Mouse (Mus musculus) limb, embryonic 10.5 days (tissue): Measurements from ENCODE around the gene Dnase2b. TPM values are rescaled to one million over a fixed set of nuclear protein-coding genes. Genes with fewer than 3 reads are reported as not detected.

Experiments
- DNase-seq: peaks from one replicate; pipeline ENCODE4 v3.0.0-alpha.2; 2017; ENCODE audit warnings: low spot score
- H3K27ac ChIP-seq: fragments of 300-500 bp; sonication (generic); 2 replicates; pipeline ENCODE4 v1.5.1; 2016; ENCODE audit warnings: mild to moderate bottlenecking
- H3K27me3 ChIP-seq: fragments of 300-500 bp; sonication (generic); 2 replicates; pipeline ENCODE4 v1.6.1; 2016; ENCODE audit warnings: low read depth, mild to moderate bottlenecking; ENCODE audit not compliant: poor library complexity, severe bottlenecking
- H3K36me3 ChIP-seq: fragments of 300-500 bp; sonication (generic); 2 replicates; pipeline ENCODE4 v1.6.1; 2016; ENCODE audit warnings: mild to moderate bottlenecking, moderate library complexity
- H3K4me1 ChIP-seq: fragments of 300-500 bp; sonication (generic); 2 replicates; pipeline ENCODE4 v1.6.1; 2016
- H3K4me3 ChIP-seq: fragments of 300-500 bp; sonication (generic); 2 replicates; pipeline ENCODE4 v1.5.1; 2016; ENCODE audit warnings: mild to moderate bottlenecking, moderate library complexity
- H3K9me3 ChIP-seq: fragments of 300-500 bp; sonication (generic); replicated peaks from 2 replicates; pipeline ENCODE4 v1.6.1; 2016; ENCODE audit warnings: mild to moderate bottlenecking
- WGBS: fragments of 180-500 bp; shearing (Covaris S2); methylation state at CpG from one replicate; pipeline ENCODE4 v1.1.7; 2016; 5-methylcytosine and 5-hydroxymethylcytosine counted together
- polyA plus RNA-seq: library from polyadenylated mRNA; unstranded; fragments of >200 nt; fragmentation: Nextera tagmentation; extraction: Ambion mirVana; gene quantifications from 2 replicates; pipeline ENCODE4 v1.2.1, GENCODE M21; 2016

The Dnase2b gene
- polyA plus RNA-seq, 1 experiment from 2014 or later, result 0.05 TPM

GRCm38 (mm10) chr3:146557507-146557906 is 57.9 kb downstream of the Dnase2b start:
- Histone ChIP-seq H3K27me3 (no peaks in the 10 kb centered on the region), H3K4me1 (no peaks in the 10 kb centered on the region), H3K4me3 (no peak overlapping the region), H3K27ac (no peak overlapping the region), H3K36me3 (no peaks in the 10 kb centered on the region), H3K9me3 (no peaks in the 10 kb centered on the region)
- 92% methylated on average over 6 of the region's 6 CpGs for WGBS
- DNase-seq, result no peak

DNA sequence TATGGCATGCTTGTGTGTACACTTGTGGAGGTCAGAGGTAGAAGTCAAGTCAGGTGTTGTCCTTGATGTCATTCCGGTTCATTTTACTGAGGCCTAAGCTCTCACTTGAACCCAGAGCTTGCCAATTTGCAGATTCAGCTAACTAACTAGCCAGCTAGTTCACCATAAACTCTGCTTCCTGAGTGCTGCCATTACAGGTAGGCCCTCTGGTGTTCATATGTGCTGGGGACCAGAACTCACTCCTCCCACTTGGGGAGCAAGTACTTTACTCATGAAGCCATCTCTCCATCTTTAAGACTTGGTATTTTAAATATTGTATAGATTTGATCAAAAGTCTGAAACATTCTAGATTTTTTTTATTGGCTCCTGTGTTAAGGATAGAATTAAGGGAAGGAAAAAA is 58.8 kb downstream of the Dnase2b start:
- H3K9me3 ChIP-seq, result no peaks in the 10 kb centered on the region
- no peak overlapping the region for H3K4me3 ChIP-seq
- no peaks in the 10 kb centered on the region for H3K27me3 ChIP-seq
- H3K27ac ChIP-seq, result no peak overlapping the region
- 78% methylated on average over 1 of the region's 1 CpGs for WGBS
- DNase-seq, result no peak
- no peaks in the 10 kb centered on the region for H3K36me3 ChIP-seq
- H3K4me1 ChIP-seq, result no peaks in the 10 kb centered on the region

DNA sequence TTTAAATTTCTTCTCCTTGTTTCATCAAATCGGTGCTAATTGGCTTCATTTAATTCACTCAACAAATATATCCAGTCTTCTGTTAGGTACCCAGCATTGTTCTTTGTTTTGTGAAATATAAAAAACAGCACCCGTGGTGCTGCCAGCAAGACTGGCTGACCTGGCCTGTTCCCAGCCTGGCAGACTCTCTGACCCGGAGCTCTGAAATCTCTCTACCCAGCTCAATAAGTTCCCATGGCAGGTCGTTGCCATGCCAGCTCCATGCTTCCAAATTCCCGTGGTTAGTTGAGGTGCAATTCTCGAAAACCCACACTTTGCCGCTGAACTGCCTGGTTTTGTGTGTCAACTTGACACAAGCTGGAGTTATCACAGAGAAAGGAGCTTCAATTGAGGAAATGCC is 60.6 kb downstream of the Dnase2b start:
- H3K4me3 ChIP-seq, result no peak overlapping the region
- H3K9me3 ChIP-seq, result no peaks in the 10 kb centered on the region
- H3K27me3 ChIP-seq, result no peaks in the 10 kb centered on the region
- no peak overlapping the region for H3K27ac ChIP-seq
- H3K36me3 ChIP-seq, result no peaks in the 10 kb centered on the region
- 88% methylated on average over 7 of the region's 7 CpGs for WGBS
- DNase-seq, result no peak
- no peaks in the 10 kb centered on the region for H3K4me1 ChIP-seq

- Histone ChIP-seq H3K4me1 (peaks cover 4% of the 10 kb centered on the region; the same call in 1 of the 2 replicates), H3K9me3 (no peaks in the 10 kb centered on the region), H3K4me3 (no peak overlapping the region), H3K27ac (no peak overlapping the region), H3K36me3 (no peaks in the 10 kb centered on the region), H3K27me3 (no peaks in the 10 kb centered on the region)
- DNase-seq, result no peak
- WGBS, result 21% methylated on average over 1 of the region's 1 CpGs
Observed at GRCm38 (mm10) chr3:146543632-146544031, 71.8 kb downstream of the Dnase2b start.

- Histone ChIP-seq H3K27me3 (no peaks in the 10 kb centered on the region), H3K9me3 (no peaks in the 10 kb centered on the region), H3K36me3 (no peaks in the 10 kb centered on the region), H3K27ac (no peak overlapping the region), H3K4me1 (peaks cover 4% of the 10 kb centered on the region; the same call in 1 of the 2 replicates), H3K4me3 (no peak overlapping the region)
- no peak for DNase-seq
- WGBS, result 86% methylated on average over 4 of the region's 4 CpGs
Observed at GRCm38 (mm10) chr3:146540521-146541273, 74.7 kb downstream of the Dnase2b start.

GRCm38 (mm10) chr3:146534986-146535385 is 80.4 kb downstream of the Dnase2b start:
- H3K27me3 ChIP-seq, result no peaks in the 10 kb centered on the region
- 66% methylated on average over 6 of the region's 6 CpGs for WGBS
- H3K4me3 ChIP-seq, result no peak overlapping the region

More at GRCm38 (mm10) chr3:146534986-146535385, 80.4 kb downstream of the Dnase2b start:
- Histone ChIP-seq H3K27ac (no peak overlapping the region), H3K9me3 (no peaks in the 10 kb centered on the region), H3K36me3 (no peaks in the 10 kb centered on the region), H3K4me1 (no peaks in the 10 kb centered on the region)
- DNase-seq, result no peak

Other genes starting within 250 kb of the Dnase2b start
- gene Ssx2ip, start 211.0 kb downstream of the Dnase2b start, polyA plus RNA-seq, result 20.1 and 23.0 TPM in 2 replicates
- gene Ctbs, start 165.8 kb downstream of the Dnase2b start, polyA plus RNA-seq, result 3.3 and 4.7 TPM in 2 replicates
- gene Spata1, start 115.8 kb downstream of the Dnase2b start, polyA plus RNA-seq, result 3.9 and 6.8 TPM in 2 replicates
- 1,264 and 1,383 TPM in 2 replicates for gene Gng5, start 115.8 kb downstream of the Dnase2b start, polyA plus RNA-seq
- gene Rpf1, start 94.2 kb downstream of the Dnase2b start, polyA plus RNA-seq, result 63.9 and 72.4 TPM in 2 replicates
- not detected in 2 replicates for gene Uox, start 45.2 kb downstream of the Dnase2b start, polyA plus RNA-seq
- not detected in 2 replicates for gene 4930503B20Rik, start 35.7 kb upstream of the Dnase2b start, polyA plus RNA-seq
- 0.83 and 1.2 TPM in 2 replicates for gene Samd13, start 70.0 kb upstream of the Dnase2b start, polyA plus RNA-seq
- 62.3 and 76.2 TPM in 2 replicates for gene Prkacb, start 197.4 kb upstream of the Dnase2b start, polyA plus RNA-seq
- 1.0 TPM in 2 replicates for gene Ttll7, start 236.8 kb upstream of the Dnase2b start, polyA plus RNA-seq